Mouse (Mus musculus) T-helper 17 cell (primary cell): Measurements from ENCODE around the gene Mettl25.

ENCODE experiments used
- in situ Hi-C, 2 experiments: fragments of 300-600 bp; cut with MboI, MseI; formaldehyde crosslinking; loops; 1 replicate in 1 of 2; 2 replicates in 1 of 2; pipeline ENCODE4 v1.15.1; 2025; ENCODE audit warnings: high pct_unique_total_duplicates in 2 of 2

Mettl25 gene

GRCm38 (mm10) chr10:105753831-105754605 lies 87.2 kb downstream of the Mettl25 start:
- in situ Hi-C loops = no loop called here

DNA sequence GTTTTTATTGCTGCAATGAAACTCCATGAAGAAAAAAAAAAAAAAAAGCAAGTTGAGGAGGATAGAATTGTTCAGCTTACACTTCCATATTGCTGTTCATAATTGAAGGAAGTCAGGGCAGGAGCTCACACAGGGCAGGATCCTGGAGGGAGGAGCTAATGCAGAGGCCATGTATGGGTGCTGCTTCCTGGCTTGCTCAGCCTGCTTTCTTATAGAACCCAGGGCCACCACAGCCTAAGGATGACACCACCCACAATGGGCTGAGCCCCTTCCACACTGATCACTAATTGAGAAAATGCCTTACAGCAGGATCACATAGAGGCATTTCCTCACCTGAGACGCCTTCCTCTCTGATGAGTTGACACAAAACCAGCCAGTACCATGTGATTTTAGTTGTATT lies 95.2 kb downstream of the Mettl25 start:
- in situ Hi-C loops = no loop called here

GRCm38 (mm10) chr10:105741736-105742135 lies 99.4 kb downstream of the Mettl25 start:
- in situ Hi-C loops = no loop called here

DNA sequence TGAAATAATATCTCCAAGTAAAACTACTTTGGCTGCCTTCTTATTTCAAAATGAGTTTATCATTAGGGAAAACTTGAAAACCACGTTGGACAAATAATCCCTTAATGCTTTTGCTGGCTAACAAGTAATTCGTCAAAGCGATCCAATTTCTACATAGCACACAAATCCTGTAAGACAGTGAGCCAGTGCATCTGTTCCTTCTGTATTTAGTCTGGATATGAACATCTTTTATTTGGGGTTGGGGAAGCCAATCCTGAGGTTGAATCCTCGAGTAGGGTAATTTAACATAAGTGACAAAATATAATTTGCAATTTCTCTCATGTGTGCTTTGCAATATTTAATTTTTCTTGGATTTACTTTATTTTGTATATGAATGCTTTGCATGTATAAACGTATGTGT lies 102.2 kb downstream of the Mettl25 start:
- in situ Hi-C loops = loop anchor here in 1 of 2 experiments (10.0 kb wide), 1 partner anchor 724 kb away; no protein-coding TSS in a partner anchor

- in situ Hi-C loops = no loop called here
These were observed 113.4 kb downstream of the Mettl25 start for GRCm38 (mm10) chr10:105727798-105728197.

DNA sequence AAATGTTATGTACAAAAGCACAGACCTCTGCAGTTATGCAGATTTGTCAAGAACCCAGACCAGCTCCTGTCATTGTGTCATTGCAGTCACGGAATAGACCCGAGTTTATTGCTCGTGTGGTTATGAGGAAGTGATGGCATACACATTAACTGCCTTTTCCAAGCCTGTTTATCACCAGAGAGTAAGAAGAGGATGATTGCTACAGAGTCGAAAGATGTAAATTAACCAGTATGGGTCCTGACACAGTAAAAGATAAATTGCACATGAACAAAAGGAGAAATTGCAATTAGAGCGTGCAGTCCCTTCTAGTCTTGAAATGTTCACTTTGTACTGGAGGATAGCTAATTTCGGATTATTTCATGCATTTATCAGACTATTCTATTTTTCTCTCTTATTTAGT lies 113.8 kb downstream of the Mettl25 start:
- in situ Hi-C loops = no loop called here

DNA sequence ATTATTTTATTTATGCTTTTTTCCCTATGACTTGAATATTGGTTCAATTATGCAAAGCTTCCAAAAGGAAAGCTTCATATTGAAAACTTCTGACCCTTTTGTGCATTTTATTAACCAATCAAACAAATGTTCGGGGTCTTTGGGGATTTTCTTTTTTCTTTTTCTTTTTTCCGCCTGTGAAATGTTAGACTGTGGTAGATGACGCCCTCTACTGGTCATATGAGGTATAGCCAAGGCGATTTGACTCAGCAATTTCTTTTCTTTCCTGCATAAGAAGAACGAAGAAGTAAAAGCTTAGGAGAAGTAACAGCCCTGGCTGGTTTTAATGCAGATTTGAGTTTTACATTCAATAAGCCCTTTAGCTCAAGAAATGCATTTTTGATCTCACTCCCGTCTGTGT lies 126.3 kb downstream of the Mettl25 start:
- in situ Hi-C loops = no loop called here

DNA sequence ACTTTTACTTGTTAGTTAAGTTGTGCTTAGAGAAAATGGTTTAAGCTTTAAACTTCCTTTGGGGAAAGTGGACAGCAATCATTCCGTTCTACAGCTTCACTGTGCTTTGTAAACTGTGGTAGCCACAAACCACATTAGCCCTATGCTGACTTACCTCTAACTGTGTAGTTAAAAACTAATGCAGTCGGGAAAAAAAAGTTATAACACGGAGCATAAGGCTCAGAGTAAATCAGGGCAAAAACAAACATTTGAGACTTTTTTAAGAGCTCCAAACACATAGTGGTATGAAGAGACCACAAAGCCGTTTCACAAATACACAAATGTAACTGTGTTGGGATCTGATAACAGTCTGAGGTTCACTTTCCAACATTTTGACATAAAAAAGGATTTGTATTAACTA lies 126.8 kb downstream of the Mettl25 start:
- in situ Hi-C loops = no loop called here

- in situ Hi-C loops = no loop called here
These were observed 128.0 kb downstream of the Mettl25 start for GRCm38 (mm10) chr10:105713222-105713621.
